Mouse (Mus musculus) intestine, postnatal 0 days (tissue): ENCODE data around the gene Krtap8-1. TPM values are rescaled to one million over a fixed set of nuclear protein-coding genes. Genes with fewer than 3 reads are reported as not detected.

Experiments used
- ATAC-seq: fragments of 200-750 bp; cut with Nextera tagmentation; 2 replicates; pipeline ENCODE4 v1.8.0; 2017; ENCODE audit warnings: mild to moderate bottlenecking, moderate TSS enrichment, moderate library complexity
- H3K27ac ChIP-seq: fragments of 300-500 bp; sonication (generic); 2 replicates; pipeline ENCODE4 v1.5.1; 2014; ENCODE audit warnings: mild to moderate bottlenecking, low read depth, low read length, moderate library complexity
- H3K27me3 ChIP-seq: fragments of 300-500 bp; sonication (generic); replicated peaks from 2 replicates; pipeline ENCODE4 v1.6.1; 2014; ENCODE audit warnings: low read length, mixed read lengths; ENCODE audit not compliant: control insufficient read depth, insufficient read depth
- H3K36me3 ChIP-seq: fragments of 300-500 bp; sonication (generic); 2 replicates; pipeline ENCODE4 v1.6.1; 2014; ENCODE audit warnings: mild to moderate bottlenecking, moderate library complexity; ENCODE audit not compliant: control insufficient read depth, insufficient read depth
- H3K4me1 ChIP-seq: fragments of 300-500 bp; sonication (generic); replicated peaks from 2 replicates; pipeline ENCODE4 v1.6.1; 2014; ENCODE audit warnings: antibody characterized with exemption, low read length, mixed read lengths; ENCODE audit not compliant: control insufficient read depth, insufficient read depth
- H3K4me2 ChIP-seq: fragments of 300-500 bp; sonication (generic); replicated peaks from 2 replicates; pipeline ENCODE4 v1.6.1; 2014; ENCODE audit warnings: low read depth, mild to moderate bottlenecking, moderate library complexity
- H3K4me3 ChIP-seq: fragments of 300-500 bp; sonication (generic); 2 replicates; pipeline ENCODE4 v1.5.1; 2014; ENCODE audit warnings: low read depth, low read length
- H3K9ac ChIP-seq: fragments of 300-500 bp; sonication (generic); 2 replicates; pipeline ENCODE4 v1.6.1; 2014; ENCODE audit warnings: mild to moderate bottlenecking, low read depth, low read length
- H3K9me3 ChIP-seq: fragments of 300-500 bp; sonication (generic); 2 replicates; pipeline ENCODE4 v1.6.1; 2016; ENCODE audit warnings: mixed run types; ENCODE audit not compliant: control insufficient read depth
- CTCF ChIP-seq: sonication (generic); IDR thresholded peaks from 2 replicates; pipeline ENCODE4 v1.5.1; 2016; ENCODE audit warnings: low read depth, mild to moderate bottlenecking, control low read depth, antibody characterized with exemption, moderate library complexity
- WGBS: fragments of 180-500 bp; shearing (Covaris S2); extraction: QIAGEN DNeasy Blood & Tissue Kit; methylation state at CpG from one replicate; pipeline ENCODE4 v1.1.7; 2014; 5-methylcytosine and 5-hydroxymethylcytosine counted together
- polyA plus RNA-seq: library from polyadenylated mRNA; unstranded; fragments of >200 nt; fragmentation: Nextera tagmentation; extraction: Ambion mirVana; gene quantifications from 2 replicates; pipeline ENCODE4 v1.2.1, GENCODE M21; 2015

Gene Krtap8-1
- polyA plus RNA-seq, 1 experiment from 2014 or later: not detected

GRCm38 (mm10) chr16:89520091-89520490, 32.3 kb upstream of the Krtap8-1 start:
- Histone ChIP-seq H3K36me3 (no peaks in the 10 kb centered on the region), H3K27ac (no peak overlapping the region), H3K9ac (no peak overlapping the region), H3K27me3 (no peaks in the 10 kb centered on the region), H3K4me3 (no peak overlapping the region), H3K4me1 (no peaks in the 10 kb centered on the region), H3K9me3 (no peaks in the 10 kb centered on the region), H3K4me2 (no peak overlapping the region)
- no peak for ATAC-seq
- 80% methylated on average over 6 of the region's 6 CpGs for WGBS
- no peak for TF ChIP-seq CTCF

GRCm38 (mm10) chr16:89517635-89518034, 29.9 kb upstream of the Krtap8-1 start:
- Histone ChIP-seq H3K9ac (no peak overlapping the region), H3K27me3 (no peaks in the 10 kb centered on the region), H3K27ac (no peak overlapping the region), H3K36me3 (no peaks in the 10 kb centered on the region), H3K9me3 (no peaks in the 10 kb centered on the region), H3K4me3 (no peak overlapping the region), H3K4me2 (no peak overlapping the region), H3K4me1 (no peaks in the 10 kb centered on the region)
- ATAC-seq: no peak
- 60% methylated on average over 9 of the region's 9 CpGs for WGBS
- peak; percentile 74 for TF ChIP-seq CTCF

- H3K27ac ChIP-seq: no peak overlapping the region
- TF ChIP-seq CTCF: no peak
- ATAC-seq: no peak
- no peak overlapping the region for H3K4me3 ChIP-seq
- no peaks in the 10 kb centered on the region for H3K4me1 ChIP-seq
- H3K4me2 ChIP-seq: no peak overlapping the region
- no peaks in the 10 kb centered on the region for H3K9me3 ChIP-seq
- no peaks in the 10 kb centered on the region for H3K36me3 ChIP-seq
- no peak overlapping the region for H3K9ac ChIP-seq
- no peaks in the 10 kb centered on the region for H3K27me3 ChIP-seq
- 78% methylated on average over 7 of the region's 7 CpGs for WGBS
Measured at GRCm38 (mm10) chr16:89513431-89513830, 25.7 kb upstream of the Krtap8-1 start.

- Histone ChIP-seq H3K9ac (no peak within 1 kb of the TSS), H3K9me3 (no peaks in the 10 kb centered on the region)
- WGBS: 69% methylated on average over 4 of the region's 4 CpGs
Measured at GRCm38 (mm10) chr16:89508223-89508622, 20.5 kb upstream of the Krtap8-1 start, which contains the start of gene Krtap7-1. Gene Krtap7-1 (minus strand): TSS chr16:89508323.

GRCm38 (mm10) chr16:89503571-89503970, 15.8 kb upstream of the Krtap8-1 start:
- no peak overlapping the region for H3K9ac ChIP-seq
- H3K4me3 ChIP-seq: no peak overlapping the region
- ATAC-seq: no peak
- no peak overlapping the region for H3K4me2 ChIP-seq
- no peaks in the 10 kb centered on the region for H3K36me3 ChIP-seq
- 84% methylated on average over 2 of the region's 2 CpGs for WGBS
- H3K4me1 ChIP-seq: no peaks in the 10 kb centered on the region
- H3K27me3 ChIP-seq: no peaks in the 10 kb centered on the region
- no peaks in the 10 kb centered on the region for H3K9me3 ChIP-seq
- H3K27ac ChIP-seq: no peak overlapping the region
- no peak for TF ChIP-seq CTCF

More at GRCm38 (mm10) chr16:89508223-89508622, 20.5 kb upstream of the Krtap8-1 start, which contains the start of gene Krtap7-1:
- Histone ChIP-seq H3K36me3 (no peaks in the 10 kb centered on the region), H3K4me3 (no peak within 1 kb of the TSS), H3K27ac (no peak within 1 kb of the TSS), H3K4me1 (no peaks in the 10 kb centered on the region), H3K27me3 (no peaks in the 10 kb centered on the region), H3K4me2 (no peak within 1 kb of the TSS)
- no peak for TF ChIP-seq CTCF
- no peak for ATAC-seq

- TF ChIP-seq CTCF: no peak
- ATAC-seq: 0 out of 2 replicates have a peak, but pooled peaks have one; percentile 16
- WGBS: 37% methylated on average over 5 of the region's 5 CpGs
- no peak overlapping the region for H3K9ac ChIP-seq
- H3K9me3 ChIP-seq: no peaks in the 10 kb centered on the region
- H3K27ac ChIP-seq: no peak overlapping the region
- H3K36me3 ChIP-seq: no peaks in the 10 kb centered on the region
- no peak overlapping the region for H3K4me3 ChIP-seq
- no peaks in the 10 kb centered on the region for H3K27me3 ChIP-seq
- H3K4me2 ChIP-seq: no peak overlapping the region
- no peaks in the 10 kb centered on the region for H3K4me1 ChIP-seq
Measured at GRCm38 (mm10) chr16:89501870-89502269, 14.1 kb upstream of the Krtap8-1 start.

- no peaks in the 10 kb centered on the region for H3K27me3 ChIP-seq
- no peaks in the 10 kb centered on the region for H3K4me1 ChIP-seq
- no peak for TF ChIP-seq CTCF
- no peak for ATAC-seq
- H3K27ac ChIP-seq: no peak overlapping the region
- H3K9ac ChIP-seq: no peak overlapping the region
- H3K4me3 ChIP-seq: no peak overlapping the region
- H3K9me3 ChIP-seq: no peaks in the 10 kb centered on the region
- WGBS: 87% methylated on average over 5 of the region's 5 CpGs
- H3K4me2 ChIP-seq: no peak overlapping the region
- H3K36me3 ChIP-seq: no peaks in the 10 kb centered on the region
Measured at GRCm38 (mm10) chr16:89497002-89497401, 9.2 kb upstream of the Krtap8-1 start.
